Mouse (Mus musculus): ENCODE data around the gene Rbp7.
"Not testable (repeated sequence)": the region's sequence is repeated elsewhere in the genome, so short reads cannot be mapped to it uniquely, and the experiment has no call there.

Rbp7 gene

DNA sequence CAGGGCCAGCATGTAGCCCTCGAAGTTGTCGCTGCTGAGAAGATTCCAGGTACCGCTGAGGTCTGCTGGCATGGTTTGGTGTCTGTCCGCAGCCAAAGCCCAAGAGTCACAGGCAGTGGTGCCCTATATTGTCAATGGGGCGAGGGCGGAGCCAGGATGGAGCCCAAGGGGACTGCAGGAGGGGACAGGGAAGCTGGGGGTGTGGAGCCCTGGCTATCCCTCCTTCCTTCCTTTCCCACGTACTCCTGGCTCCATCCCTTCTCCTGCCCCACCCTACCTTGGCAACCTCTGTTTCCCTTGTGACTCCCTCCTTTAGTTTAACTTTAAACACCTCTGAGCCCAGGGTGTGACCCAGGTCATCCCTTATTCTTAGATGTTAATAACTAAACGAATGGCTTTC is at the start of gene Rbp7:
Gene Rbp7, minus strand, starts transcription at position 100 of the 400 bp plus-strand sequence.
- DNase-seq: no peak

DNA sequence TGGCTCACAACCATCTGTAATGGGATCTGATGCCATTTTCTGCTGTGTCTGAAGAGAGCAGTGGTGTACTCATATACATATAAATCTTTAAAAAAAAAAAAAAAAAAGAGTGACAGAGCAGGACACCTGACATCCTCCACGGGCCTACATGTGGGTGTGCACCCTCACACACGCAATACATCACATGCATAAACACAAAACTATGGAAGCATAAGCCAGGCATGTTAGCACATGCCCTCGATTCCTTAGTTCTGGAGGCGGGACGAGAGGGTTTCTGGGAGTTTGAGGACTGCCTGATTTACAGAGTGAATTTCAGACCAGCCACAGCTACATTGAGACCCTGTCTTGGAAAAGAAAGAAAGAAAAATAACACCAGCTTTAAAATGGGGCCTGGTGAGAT is 49.6 kb upstream of the Rbp7 start:
- no peak for DNase-seq

GRCm38 (mm10) chr4:149499790-149500189 is 45.0 kb upstream of the Rbp7 start:
- no peak for DNase-seq

DNA sequence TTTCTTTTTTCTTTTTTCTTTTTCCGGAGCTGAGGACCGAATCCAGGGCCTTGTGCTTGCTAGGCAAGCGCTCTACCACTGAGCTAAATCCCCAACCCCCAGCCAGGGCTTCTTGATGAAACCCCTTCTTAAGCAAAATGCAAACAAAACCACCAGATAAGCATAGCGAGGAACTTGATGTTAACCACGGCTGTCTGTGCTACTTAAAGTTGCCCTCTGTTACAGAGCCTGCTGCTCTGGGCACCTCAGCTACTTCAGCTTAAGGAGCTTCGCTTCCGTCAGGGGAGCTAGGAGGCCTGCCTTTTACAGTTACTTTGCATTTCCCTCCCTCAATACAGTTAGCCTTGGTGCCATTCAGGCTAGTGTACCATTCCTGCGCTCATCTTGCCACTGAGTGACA is 44.1 kb upstream of the Rbp7 start:
- no peak for DNase-seq

DNA sequence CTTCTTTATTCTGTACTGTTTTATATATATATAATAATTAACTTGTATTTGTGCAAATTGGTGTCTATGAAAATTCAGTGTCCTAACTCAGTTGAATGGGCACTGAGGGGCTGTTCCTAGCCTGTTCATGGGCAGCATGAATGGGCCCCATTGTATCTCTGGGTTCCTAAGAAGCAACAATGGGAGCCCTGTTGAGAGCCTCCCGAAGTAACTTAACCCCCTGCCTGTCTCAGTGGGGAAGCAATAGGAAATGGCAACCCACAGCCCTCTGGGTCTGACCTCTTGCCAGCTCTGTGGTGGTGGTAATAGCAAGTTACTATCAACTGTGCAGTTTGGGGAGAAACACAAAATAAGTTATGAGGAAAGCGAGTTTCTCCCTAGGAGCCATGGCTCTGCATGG is 41.8 kb upstream of the Rbp7 start:
- no peak for DNase-seq

GRCm38 (mm10) chr4:149491151-149491550 is 36.4 kb upstream of the Rbp7 start:
- no peak for DNase-seq

- no peak for DNase-seq
Observed at GRCm38 (mm10) chr4:149489415-149490240, 34.9 kb upstream of the Rbp7 start.

GRCm38 (mm10) chr4:149487729-149488128 is 33.0 kb upstream of the Rbp7 start:
- no peak for DNase-seq

GRCm38 (mm10) chr4:149485825-149486206 is 31.0 kb upstream of the Rbp7 start:
- peak; percentile 6 to 34 for DNase-seq

- DNase-seq: peak; percentile 95 to 98
Observed at GRCm38 (mm10) chr4:149485053-149485824, 30.5 kb upstream of the Rbp7 start, which contains the start of the genes Nmnat1 and Lzic. TSS of gene Nmnat1 (minus strand) at chr4:149485202. TSS of gene Lzic (plus strand) at chr4:149485229.

DNA sequence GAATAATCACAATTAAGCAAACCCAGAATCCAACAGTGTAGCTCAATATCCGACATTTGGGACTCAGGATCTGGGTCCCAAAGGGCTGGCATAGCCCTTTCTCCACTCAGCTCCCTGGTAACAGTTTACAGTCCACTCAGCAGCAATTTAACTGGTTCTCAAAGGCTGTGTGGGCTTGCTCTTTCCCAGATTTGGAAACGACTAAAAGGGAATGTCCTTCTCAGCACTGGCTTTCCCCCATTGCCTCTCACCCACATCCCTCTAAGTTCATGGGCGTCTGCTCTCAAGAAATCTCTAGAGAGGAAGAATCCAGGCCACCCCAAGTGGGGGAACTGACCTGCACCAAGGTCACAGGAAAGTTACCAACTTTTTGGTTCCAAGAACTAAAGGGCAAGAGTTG is 29.8 kb upstream of the Rbp7 start:
- no peak for DNase-seq

DNA sequence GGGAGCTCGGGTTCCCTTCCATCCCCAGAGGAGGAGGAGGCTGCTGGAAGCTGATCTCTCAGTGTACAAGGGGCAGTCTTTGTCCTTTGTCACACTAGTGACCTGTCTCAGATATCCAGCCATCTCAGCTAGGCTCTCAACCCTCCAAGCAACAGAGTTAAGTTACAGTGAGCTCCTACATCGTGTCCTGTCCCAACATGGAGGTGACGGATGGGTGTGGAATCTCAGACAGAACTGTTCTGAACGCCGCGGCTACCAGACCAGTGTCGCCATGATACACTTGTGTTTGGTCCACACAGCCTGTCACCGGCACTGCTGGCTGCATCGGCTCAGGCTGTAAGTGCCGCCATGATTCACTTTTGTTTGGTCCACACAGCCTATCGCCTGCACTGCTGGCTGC is 22.3 kb upstream of the Rbp7 start, which contains the start of gene Tmem274:
Gene Tmem274, plus strand, starts transcription at position 301 of the 400 bp plus-strand sequence.
- no peak for DNase-seq

- DNase-seq: no peak
Observed at GRCm38 (mm10) chr4:149475096-149475495, 20.3 kb upstream of the Rbp7 start.

GRCm38 (mm10) chr4:149469557-149469956 is 14.8 kb upstream of the Rbp7 start:
- DNase-seq: no peak

GRCm38 (mm10) chr4:149463435-149463950 is 8.7 kb upstream of the Rbp7 start:
- DNase-seq: no peak

GRCm38 (mm10) chr4:149462305-149462971 is 7.7 kb upstream of the Rbp7 start:
- no peak for DNase-seq

DNA sequence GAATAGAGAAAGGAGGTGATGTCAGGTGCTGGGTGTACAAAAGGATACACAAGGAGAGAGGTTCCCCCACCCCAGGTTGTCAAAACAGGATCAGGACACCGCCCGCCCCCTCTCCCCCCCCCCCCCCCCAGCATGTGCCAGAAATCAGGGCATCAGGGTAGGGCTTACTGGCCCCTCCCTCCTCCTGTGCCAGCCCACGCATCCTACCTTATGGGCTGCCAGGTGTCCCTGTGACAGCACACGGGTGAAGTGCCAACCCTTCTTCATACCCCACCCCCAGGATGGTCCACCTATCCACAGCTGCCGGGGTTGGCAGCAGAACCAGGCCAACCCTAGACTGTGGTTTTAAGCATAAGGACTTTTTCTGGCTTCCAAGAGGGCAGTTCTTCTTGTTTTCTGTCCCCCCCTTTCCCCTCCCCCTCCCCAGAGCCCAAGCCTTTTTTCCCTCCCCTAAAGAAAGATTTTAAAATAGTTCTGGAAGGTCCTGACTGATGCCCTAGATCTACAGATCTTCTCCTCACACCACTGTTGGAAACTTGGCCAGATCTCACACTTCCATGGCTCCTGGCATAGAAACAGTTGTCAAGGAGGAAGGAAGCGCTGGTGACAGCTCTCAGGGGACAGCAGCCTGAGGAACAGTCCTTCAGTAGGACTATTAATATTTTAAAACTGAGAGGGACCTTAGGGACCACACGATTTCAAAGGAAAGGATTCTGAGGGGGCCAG is 7.0 kb upstream of the Rbp7 start:
- no peak for DNase-seq

- not testable (repeated sequence) for DNase-seq
Observed at GRCm38 (mm10) chr4:149460475-149460874, 5.7 kb upstream of the Rbp7 start.

- no peak for DNase-seq
Observed at GRCm38 (mm10) chr4:149459425-149459824, 4.6 kb upstream of the Rbp7 start.

- no peak for DNase-seq
Observed at GRCm38 (mm10) chr4:149458526-149458925, 3.7 kb upstream of the Rbp7 start.

DNA sequence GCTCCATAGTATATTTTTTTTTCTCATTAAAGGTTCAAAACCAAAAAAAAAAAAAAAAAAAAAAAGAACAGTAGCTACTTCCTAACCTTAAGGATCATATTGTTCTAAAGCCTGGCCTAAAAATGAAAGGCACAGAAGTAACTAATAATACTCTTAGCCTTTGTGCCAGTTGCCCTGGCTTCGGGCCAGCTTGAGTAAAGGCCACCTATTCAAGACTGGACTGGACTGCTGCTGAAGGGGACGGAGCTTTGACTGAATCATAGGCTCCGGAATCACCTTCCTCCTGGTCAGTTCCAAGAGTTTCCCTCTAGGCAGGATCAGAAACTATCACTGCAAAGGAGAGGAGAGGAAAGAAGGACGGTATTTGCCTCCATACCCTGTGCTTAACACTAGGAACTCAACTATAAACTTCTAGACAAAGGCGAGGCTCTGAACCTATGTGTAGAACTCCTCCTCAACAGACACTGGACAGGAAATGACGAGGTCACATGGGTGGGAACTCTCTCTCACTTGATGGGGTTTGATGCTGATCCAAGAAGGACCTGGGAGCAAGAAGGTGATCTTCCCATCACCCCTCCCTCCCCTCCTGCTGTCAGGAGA is 3.2 kb upstream of the Rbp7 start:
- DNase-seq: peak; percentile 55 to 71

- not testable (repeated sequence) for DNase-seq
Observed at GRCm38 (mm10) chr4:149457163-149457562, 2.4 kb upstream of the Rbp7 start.
